Mouse (Mus musculus): ENCODE measurements at regions not wholly inside any gene's neighbourhood (a gene's known extent, or its start where the extent isn't known, plus 50 kb on each side); places are given as distances from the start of the nearest gene placed in this dataset.

- H3K9me3 ChIP-seq (ENCODE audit: control insufficient read depth, low read length) = no peaks in the 10 kb centered on the region
- ATAC-seq (ENCODE audit: low FRiP score, low read depth) (no peak), DNase-seq (ENCODE audit: low spot score) (no peak)
- WGBS = 44% methylated on average over 10 of the region's 10 CpGs
- H3K27ac ChIP-seq (replicated peaks; ENCODE audit: low read depth, low read length) = no peak overlapping the region
- H3K4me2 ChIP-seq (replicated peaks; ENCODE audit: low read depth, low read length, severe bottlenecking) = no peak overlapping the region
- no peak overlapping the region for H3K9ac ChIP-seq (ENCODE audit: low read depth, low read length, severe bottlenecking)
- H3K27me3 ChIP-seq (ENCODE audit: control insufficient read depth, insufficient read depth, low read length) = no peaks in the 10 kb centered on the region
- H3K4me3 ChIP-seq (replicated peaks; ENCODE audit: low read length) = no peak overlapping the region
- no peaks in the 10 kb centered on the region for H3K36me3 ChIP-seq (ENCODE audit: control insufficient read depth, insufficient read depth, low read length)
- no peak for TF ChIP-seq POLR2A (IDR thresholded peaks at IDR 0.05; ENCODE audit: borderline replicate concordance, extremely low read depth, insufficient read depth, insufficient read length)
- H3K4me1 ChIP-seq (ENCODE audit: control insufficient read depth, insufficient read depth, low read length) = 0 out of 2 replicates have a peak, but pooled peaks cover 2% of the 10 kb centered on the region
Observed at GRCm38 (mm10) chr2:50518371-50519128, 221.9 kb upstream of the Mmadhc start.

- WGBS = 92% methylated on average over 4 of the region's 4 CpGs
Observed at GRCm38 (mm10) chr2:50513276-50513675, 216.7 kb upstream of the Mmadhc start.

GRCm38 (mm10) chr2:50498713-50499112 is 202.1 kb upstream of the Mmadhc start:
- TF ChIP-seq POLR2A (IDR thresholded peaks at IDR 0.05; ENCODE audit: borderline replicate concordance, extremely low read depth, insufficient read depth, insufficient read length) = no peak
- H3K27me3 ChIP-seq (ENCODE audit: control insufficient read depth, insufficient read depth, low read length) = no peaks in the 10 kb centered on the region
- H3K9me3 ChIP-seq (ENCODE audit: control insufficient read depth, low read length) = no peaks in the 10 kb centered on the region
- no peak overlapping the region for H3K27ac ChIP-seq (replicated peaks; ENCODE audit: low read depth, low read length)
- peaks cover 6% of the 10 kb centered on the region; the same call in 1 of the 2 replicates for H3K4me1 ChIP-seq (ENCODE audit: control insufficient read depth, insufficient read depth, low read length)
- ATAC-seq (ENCODE audit: low FRiP score, low read depth) (no peak), DNase-seq (ENCODE audit: low spot score) (no peak)
- H3K9ac ChIP-seq (ENCODE audit: low read depth, low read length, severe bottlenecking) = no peak overlapping the region
- no peaks in the 10 kb centered on the region for H3K36me3 ChIP-seq (ENCODE audit: control insufficient read depth, insufficient read depth, low read length)
- WGBS = 89% methylated on average over 8 of the region's 8 CpGs
- no peak overlapping the region for H3K4me2 ChIP-seq (replicated peaks; ENCODE audit: low read depth, low read length, severe bottlenecking)
- H3K4me3 ChIP-seq (replicated peaks; ENCODE audit: low read length) = no peak overlapping the region

More at GRCm38 (mm10) chr2:50513276-50513675, 216.7 kb upstream of the Mmadhc start:
- H3K36me3 ChIP-seq (ENCODE audit: control insufficient read depth, insufficient read depth, low read length) = no peaks in the 10 kb centered on the region
- no peak overlapping the region for H3K27ac ChIP-seq (replicated peaks; ENCODE audit: low read depth, low read length)
- ATAC-seq (ENCODE audit: low FRiP score, low read depth) = no peak
- H3K27me3 ChIP-seq (ENCODE audit: control insufficient read depth, insufficient read depth, low read length) = no peaks in the 10 kb centered on the region
- H3K4me1 ChIP-seq (ENCODE audit: control insufficient read depth, insufficient read depth, low read length) = no peaks in the 10 kb centered on the region
- no peak for TF ChIP-seq POLR2A (IDR thresholded peaks at IDR 0.05; ENCODE audit: borderline replicate concordance, extremely low read depth, insufficient read depth, insufficient read length)
- peaks cover 3% of the 10 kb centered on the region; the same call in 1 of the 2 replicates for H3K9me3 ChIP-seq (ENCODE audit: control insufficient read depth, low read length)
- H3K9ac ChIP-seq (ENCODE audit: low read depth, low read length, severe bottlenecking) = no peak overlapping the region
- H3K4me3 ChIP-seq (replicated peaks; ENCODE audit: low read length) = no peak overlapping the region
- no peak overlapping the region for H3K4me2 ChIP-seq (replicated peaks; ENCODE audit: low read depth, low read length, severe bottlenecking)
- DNase-seq (ENCODE audit: low spot score) = no peak

- no peak for TF ChIP-seq POLR2A (IDR thresholded peaks at IDR 0.05; ENCODE audit: borderline replicate concordance, extremely low read depth, insufficient read depth, insufficient read length)
- Histone ChIP-seq H3K27ac (replicated peaks; ENCODE audit: low read depth, low read length) (no peak overlapping the region), H3K4me1 (ENCODE audit: control insufficient read depth, insufficient read depth, low read length) (peaks cover 6% of the 10 kb centered on the region; the same call in 1 of the 2 replicates), H3K36me3 (ENCODE audit: control insufficient read depth, insufficient read depth, low read length) (no peaks in the 10 kb centered on the region), H3K27me3 (ENCODE audit: control insufficient read depth, insufficient read depth, low read length) (no peaks in the 10 kb centered on the region), H3K4me3 (replicated peaks; ENCODE audit: low read length) (no peak overlapping the region), H3K9me3 (ENCODE audit: control insufficient read depth, low read length) (no peaks in the 10 kb centered on the region), H3K9ac (ENCODE audit: low read depth, low read length, severe bottlenecking) (no peak overlapping the region), H3K4me2 (replicated peaks; ENCODE audit: low read depth, low read length, severe bottlenecking) (no peak overlapping the region)
- DNase-seq (ENCODE audit: low spot score) (no peak), ATAC-seq (ENCODE audit: low FRiP score, low read depth) (no peak)
- WGBS = 83% methylated on average over 3 of the region's 3 CpGs
Observed at GRCm38 (mm10) chr2:50496057-50496433, 199.4 kb upstream of the Mmadhc start.

GRCm38 (mm10) chr2:50495141-50496056 is 198.8 kb upstream of the Mmadhc start:
- no peak overlapping the region for H3K27ac ChIP-seq (replicated peaks; ENCODE audit: low read depth, low read length)
- TF ChIP-seq POLR2A (IDR thresholded peaks at IDR 0.05; ENCODE audit: borderline replicate concordance, extremely low read depth, insufficient read depth, insufficient read length) = no peak
- H3K36me3 ChIP-seq (ENCODE audit: control insufficient read depth, insufficient read depth, low read length) = no peaks in the 10 kb centered on the region
- no peak overlapping the region for H3K9ac ChIP-seq (ENCODE audit: low read depth, low read length, severe bottlenecking)
- no peaks in the 10 kb centered on the region for H3K27me3 ChIP-seq (ENCODE audit: control insufficient read depth, insufficient read depth, low read length)
- H3K9me3 ChIP-seq (ENCODE audit: control insufficient read depth, low read length) = no peaks in the 10 kb centered on the region
- no peak overlapping the region for H3K4me3 ChIP-seq (replicated peaks; ENCODE audit: low read length)
- ATAC-seq (ENCODE audit: low FRiP score, low read depth) (no peak), DNase-seq (ENCODE audit: low spot score) (peak; percentile 11)
- H3K4me1 ChIP-seq (ENCODE audit: control insufficient read depth, insufficient read depth, low read length) = peaks cover 6% of the 10 kb centered on the region; the same call in 1 of the 2 replicates
- no peak overlapping the region for H3K4me2 ChIP-seq (replicated peaks; ENCODE audit: low read depth, low read length, severe bottlenecking)
- WGBS = 40% methylated on average over 5 of the region's 5 CpGs
